Mouse (Mus musculus) forebrain, embryonic 14.5 days (tissue): ENCODE results near the gene Apba3. TPM values are rescaled to one million over a fixed set of nuclear protein-coding genes. Genes with fewer than 3 reads are reported as not detected.

Source experiments
- ATAC-seq: fragments of 200-750 bp; cut with Nextera tagmentation; 2 replicates; pipeline ENCODE4 v1.8.0; 2017; ENCODE audit warnings: mild to moderate bottlenecking, moderate library complexity
- DNase-seq: peaks from one replicate; pipeline ENCODE4 v3.0.0-alpha.2; 2015; ENCODE audit warnings: low spot score
- H3K27ac ChIP-seq: fragments of 300-500 bp; sonication (generic); 2 replicates; pipeline ENCODE4 v1.5.1; 2014; ENCODE audit warnings: low read depth, mild to moderate bottlenecking, control low read depth, low read length, moderate library complexity
- H3K27me3 ChIP-seq: fragments of 300-500 bp; sonication (generic); replicated peaks from 2 replicates; pipeline ENCODE4 v1.6.1; 2014; ENCODE audit warnings: low read length, control low read depth, mixed read lengths; ENCODE audit not compliant: control insufficient read depth, insufficient read depth
- H3K36me3 ChIP-seq: fragments of 300-500 bp; sonication (generic); 2 replicates; pipeline ENCODE4 v1.6.1; 2014; ENCODE audit warnings: low read length, control low read depth; ENCODE audit not compliant: control insufficient read depth, insufficient read depth
- H3K4me1 ChIP-seq: fragments of 300-500 bp; sonication (generic); 2 replicates; pipeline ENCODE4 v1.6.1; 2014; ENCODE audit warnings: antibody characterized with exemption, low read length, control low read depth; ENCODE audit not compliant: control insufficient read depth, insufficient read depth
- H3K4me2 ChIP-seq: fragments of 300-500 bp; sonication (generic); 2 replicates; pipeline ENCODE4 v1.6.1; 2014; ENCODE audit warnings: mild to moderate bottlenecking, control low read depth, low read length
- H3K4me3 ChIP-seq: fragments of 300-500 bp; sonication (generic); 2 replicates; pipeline ENCODE4 v1.5.1; 2014; ENCODE audit warnings: low read depth, low read length, control low read depth
- H3K9ac ChIP-seq: fragments of 300-500 bp; sonication (generic); 2 replicates; pipeline ENCODE4 v1.6.1; 2014; ENCODE audit warnings: mild to moderate bottlenecking, low read length, control low read depth, moderate library complexity
- H3K9me3 ChIP-seq: fragments of 300-500 bp; sonication (generic); replicated peaks from 2 replicates; pipeline ENCODE4 v1.6.1; 2016; ENCODE audit warnings: low read length, control low read depth, mixed read lengths; ENCODE audit not compliant: control insufficient read depth
- WGBS: fragments of 180-500 bp; shearing (Covaris S2); extraction: QIAGEN DNeasy Blood & Tissue Kit; methylation state at CpG from one replicate; pipeline ENCODE4 v1.1.7; 2014; 5-methylcytosine and 5-hydroxymethylcytosine counted together
- polyA plus RNA-seq: library from polyadenylated mRNA; unstranded; fragments of >200 nt; fragmentation: Nextera tagmentation; extraction: Ambion mirVana; gene quantifications from 2 replicates; pipeline ENCODE4 v1.2.1, GENCODE M21; 2014

Apba3 gene
- polyA plus RNA-seq, 1 experiment from 2014 or later, result 30.5 TPM

GRCm38 (mm10) chr10:81316338-81317060, 49.7 kb downstream of the Apba3 start:
- no peak for ATAC-seq
- H3K27ac ChIP-seq, result no peak overlapping the region
- H3K4me1 ChIP-seq, result peaks cover 9% of the 10 kb centered on the region
- WGBS, result 38% methylated on average over 16 of the region's 16 CpGs
- H3K36me3 ChIP-seq, result peaks cover 67% of the 10 kb centered on the region
- no peak for DNase-seq
- H3K4me2 ChIP-seq, result no peak overlapping the region
- no peaks in the 10 kb centered on the region for H3K9me3 ChIP-seq
- no peaks in the 10 kb centered on the region for H3K27me3 ChIP-seq
- no peak overlapping the region for H3K4me3 ChIP-seq
- peak overlapping the region; percentile 1; the same call in 1 of the 2 replicates for H3K9ac ChIP-seq

- no peak for ATAC-seq
- Histone ChIP-seq H3K27me3 (no peaks in the 10 kb centered on the region), H3K9ac (peak overlapping the region; percentile 1; the same call in 1 of the 2 replicates), H3K4me2 (no peak overlapping the region), H3K4me3 (no peak overlapping the region), H3K9me3 (no peaks in the 10 kb centered on the region), H3K4me1 (peaks cover 9% of the 10 kb centered on the region), H3K36me3 (peaks cover 62% of the 10 kb centered on the region), H3K27ac (no peak overlapping the region)
- peak; percentile 29 for DNase-seq
- 16% methylated on average over 17 of the region's 20 CpGs for WGBS
Observed at GRCm38 (mm10) chr10:81317273-81317672, 50.5 kb downstream of the Apba3 start.

- H3K36me3 ChIP-seq, result peaks cover 62% of the 10 kb centered on the region
- H3K27me3 ChIP-seq, result no peaks in the 10 kb centered on the region
- H3K4me3 ChIP-seq, result no peak overlapping the region
- 93% methylated on average over 13 of the region's 13 CpGs for WGBS
- DNase-seq (no peak), ATAC-seq (no peak)
- no peaks in the 10 kb centered on the region for H3K9me3 ChIP-seq
- H3K27ac ChIP-seq, result no peak overlapping the region
- H3K4me2 ChIP-seq, result no peak overlapping the region; the same call in 1 of the 2 replicates
- H3K4me1 ChIP-seq, result peaks cover 9% of the 10 kb centered on the region
- H3K9ac ChIP-seq, result peak overlapping the region; percentile 59; the same call in 1 of the 2 replicates
Observed at GRCm38 (mm10) chr10:81318589-81319329, 52.0 kb downstream of the Apba3 start.

GRCm38 (mm10) chr10:81319330-81319699, 52.6 kb downstream of the Apba3 start:
- Histone ChIP-seq H3K4me1 (peaks cover 9% of the 10 kb centered on the region), H3K9ac (peak overlapping the region; percentile 59), H3K9me3 (no peaks in the 10 kb centered on the region), H3K4me2 (peak overlapping the region; percentile 70), H3K4me3 (peak overlapping the region; percentile 93), H3K36me3 (peaks cover 62% of the 10 kb centered on the region), H3K27ac (peak overlapping the region; percentile 91; the same call in 1 of the 2 replicates), H3K27me3 (no peaks in the 10 kb centered on the region)
- whole genome bisulfite sequencing, result 43% methylated on average over 8 of the region's 8 CpGs
- ATAC-seq (no peak), DNase-seq (no peak)

- DNase-seq, result peak; percentile 99
- Histone ChIP-seq H3K27me3 (no peaks in the 10 kb centered on the region), H3K27ac (peak overlapping the region; percentile 91), H3K9ac (peak overlapping the region; percentile 59), H3K36me3 (peaks cover 62% of the 10 kb centered on the region), H3K9me3 (no peaks in the 10 kb centered on the region), H3K4me3 (peak overlapping the region; percentile 93), H3K4me2 (peak overlapping the region; percentile 70), H3K4me1 (peaks cover 9% of the 10 kb centered on the region)
- peak; percentile 0; the same call in 1 of the 2 replicates for ATAC-seq
- whole genome bisulfite sequencing, result 2% methylated on average over 38 of the region's 38 CpGs
Observed at GRCm38 (mm10) chr10:81319741-81320549, 53.2 kb downstream of the Apba3 start.

- peaks cover 62% of the 10 kb centered on the region for H3K36me3 ChIP-seq
- under 1% methylated on average over 68 of the region's 68 CpGs for WGBS
- ATAC-seq, result peak; percentile 93
- H3K4me3 ChIP-seq, result peak within 1 kb of the TSS; percentile 93
- H3K27ac ChIP-seq, result peak within 1 kb of the TSS; percentile 91
- peak within 1 kb of the TSS; percentile 70 for H3K4me2 ChIP-seq
- peak within 1 kb of the TSS; percentile 82 for H3K9ac ChIP-seq
- H3K27me3 ChIP-seq, result no peaks in the 10 kb centered on the region
- peaks cover 9% of the 10 kb centered on the region for H3K4me1 ChIP-seq
- no peaks in the 10 kb centered on the region for H3K9me3 ChIP-seq
- DNase-seq, result peak; percentile 100
Observed at GRCm38 (mm10) chr10:81320550-81321347, 54.0 kb downstream of the Apba3 start, which contains the start of gene Cactin. TSS of gene Cactin (plus strand) at chr10:81321103.

GRCm38 (mm10) chr10:81321436-81321835, 54.7 kb downstream of the Apba3 start:
- Histone ChIP-seq H3K9me3 (no peaks in the 10 kb centered on the region), H3K4me3 (peak overlapping the region; percentile 93), H3K27ac (peak overlapping the region; percentile 91; the same call in 1 of the 2 replicates), H3K27me3 (no peaks in the 10 kb centered on the region), H3K4me2 (peak overlapping the region; percentile 70), H3K9ac (peak overlapping the region; percentile 82), H3K4me1 (peaks cover 9% of the 10 kb centered on the region), H3K36me3 (peaks cover 62% of the 10 kb centered on the region)
- WGBS, result 4% methylated on average over 16 of the region's 20 CpGs
- no peak for DNase-seq
- ATAC-seq, result peak; percentile 1; the same call in 1 of the 2 replicates

GRCm38 (mm10) chr10:81322444-81322843, 55.7 kb downstream of the Apba3 start:
- ATAC-seq (no peak), DNase-seq (no peak)
- no peaks in the 10 kb centered on the region for H3K9me3 ChIP-seq
- H3K27ac ChIP-seq, result no peak overlapping the region
- 94% methylated on average over 27 of the region's 27 CpGs for WGBS
- peaks cover 68% of the 10 kb centered on the region for H3K36me3 ChIP-seq
- H3K4me2 ChIP-seq, result no peak overlapping the region
- no peak overlapping the region for H3K9ac ChIP-seq
- no peak overlapping the region for H3K4me3 ChIP-seq
- no peaks in the 10 kb centered on the region for H3K27me3 ChIP-seq
- peaks cover 9% of the 10 kb centered on the region for H3K4me1 ChIP-seq
